Mouse (Mus musculus) bone marrow, adult 2 months (tissue): ENCODE data around the gene Oprd1. TPM values are rescaled to one million over a fixed set of nuclear protein-coding genes. Genes with fewer than 3 reads are reported as not detected.
A peak's percentile ranks its signal among the peaks of the same experiment; 100 is the strongest.

Source experiments
- H3K27ac ChIP-seq: fragments of 200-500 bp; 2 replicates; pipeline ENCODE4 v1.5.1; 2012; ENCODE audit warnings: low read depth, mild to moderate bottlenecking, control low read depth, inconsistent platforms, low read length; ENCODE audit not compliant: control insufficient read depth, poor library complexity, insufficient read depth
- H3K4me1 ChIP-seq: fragments of 200-500 bp; 2 replicates; pipeline ENCODE4 v1.6.1; 2011; ENCODE audit warnings: low read length; ENCODE audit not compliant: control insufficient read depth, insufficient read depth
- H3K4me3 ChIP-seq: fragments of 200-500 bp; replicated peaks from 2 replicates; pipeline ENCODE3; 2011; ENCODE audit warnings: mild to moderate bottlenecking, low read depth, low read length, control low read depth; ENCODE audit not compliant: control insufficient read depth
- CTCF ChIP-seq: fragments of 200-500 bp; IDR thresholded peaks from 2 replicates; pipeline ENCODE4 v1.5.1; 2011; ENCODE audit warnings: low read length, control low read depth; ENCODE audit not compliant: control insufficient read depth, insufficient read depth
- POLR2A ChIP-seq: fragments of 200-500 bp; IDR thresholded peaks from 2 replicates; pipeline ENCODE4 v1.6.1; 2011; ENCODE audit warnings: low read depth, mild to moderate bottlenecking, control low read depth, low read length, borderline replicate concordance; ENCODE audit not compliant: control insufficient read depth
- WGBS: fragments of 180-500 bp; shearing (Covaris S2); methylation state at CpG from one replicate; pipeline ENCODE4 v1.1.7; 2018; 5-methylcytosine and 5-hydroxymethylcytosine counted together
- polyA plus RNA-seq: library from polyadenylated mRNA; stranded (reverse); fragments of >200 nt; gene quantifications from 2 replicates; pipeline ENCODE4 v1.2.4, GENCODE M21; 2011; ENCODE audit warnings: low replicate concordance; ENCODE audit not compliant: missing spikeins, insufficient read depth, insufficient read length

Gene Oprd1
- polyA plus RNA-seq, 1 experiment, result not detected

- 60% methylated on average over 1 of the region's 1 CpGs for whole genome bisulfite sequencing
- H3K27ac ChIP-seq, result no peak overlapping the region
- no peak overlapping the region for H3K4me3 ChIP-seq
- no peaks in the 10 kb centered on the region for H3K4me1 ChIP-seq
- no peak for TF ChIP-seq CTCF
- TF ChIP-seq POLR2A, result no peak
Observed at GRCm38 (mm10) chr4:132151673-132152072, 7.4 kb upstream of the Oprd1 start.

DNA sequence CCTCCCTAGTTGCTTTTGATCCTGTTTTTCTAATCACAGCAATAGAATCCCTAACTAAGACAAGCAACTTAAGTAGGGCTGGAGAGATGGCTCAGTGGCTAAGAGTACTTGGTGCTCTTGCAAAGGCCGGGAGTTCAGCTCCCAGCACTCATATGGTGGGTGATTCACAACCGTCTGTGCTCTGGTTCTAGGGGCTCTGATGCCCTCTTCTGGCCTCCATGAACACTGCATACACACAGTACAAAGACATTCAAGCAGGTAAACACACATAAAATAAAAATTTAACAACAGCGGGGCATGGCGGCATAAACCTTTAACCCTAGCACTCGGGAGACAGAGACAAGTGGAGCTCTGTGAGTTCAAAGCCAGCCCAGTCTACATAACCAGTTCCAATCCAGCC, 1.9 kb upstream of the Oprd1 start:
- 67% methylated on average over 5 of the region's 5 CpGs for WGBS

DNA sequence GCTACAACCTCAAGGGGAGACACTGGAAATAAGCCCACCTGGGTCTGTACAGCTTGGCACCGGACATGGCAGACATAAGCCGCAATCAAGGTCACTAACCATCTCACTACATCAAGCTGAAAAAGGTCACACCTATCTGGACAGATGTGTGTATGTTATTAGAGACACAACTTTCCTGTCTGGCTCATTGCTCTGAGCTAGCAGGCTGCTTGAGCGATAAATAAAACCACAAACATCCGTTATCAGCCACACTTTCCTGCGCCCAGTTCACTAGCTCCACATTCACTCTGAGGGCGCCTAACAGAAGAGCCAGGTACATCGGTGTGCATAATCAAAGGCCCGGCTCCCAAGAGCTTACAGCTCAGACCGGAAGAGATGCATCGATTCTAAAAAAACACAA, 806 bp upstream of the Oprd1 start:
- TF ChIP-seq CTCF, result no peak
- no peak for TF ChIP-seq POLR2A
- H3K4me1 ChIP-seq, result no peaks in the 10 kb centered on the region
- H3K4me3 ChIP-seq, result no peak overlapping the region
- no peak overlapping the region for H3K27ac ChIP-seq
- WGBS, result 7% methylated on average over 10 of the region's 10 CpGs

More for the DNA sequence above, 1.9 kb upstream of the Oprd1 start:
- H3K27ac ChIP-seq, result no peak overlapping the region
- TF ChIP-seq POLR2A, result no peak
- peak; percentile 19; the same call in 1 of the 2 replicates for TF ChIP-seq CTCF
- H3K4me1 ChIP-seq, result no peaks in the 10 kb centered on the region
- no peak overlapping the region for H3K4me3 ChIP-seq

- Histone ChIP-seq H3K4me3 (no peak overlapping the region), H3K4me1 (no peaks in the 10 kb centered on the region), H3K27ac (no peak overlapping the region)
- WGBS, result 77% methylated on average over 2 of the region's 2 CpGs
- TF ChIP-seq CTCF, result no peak
- TF ChIP-seq POLR2A, result no peak
Observed at GRCm38 (mm10) chr4:132138640-132139039, 5.6 kb downstream of the Oprd1 start.

- H3K27ac ChIP-seq, result no peak overlapping the region
- H3K4me1 ChIP-seq, result no peaks in the 10 kb centered on the region
- 78% methylated on average over 7 of the region's 7 CpGs for WGBS
- H3K4me3 ChIP-seq, result no peak overlapping the region
- no peak for TF ChIP-seq POLR2A
- TF ChIP-seq CTCF, result no peak
Observed at GRCm38 (mm10) chr4:132137013-132137412, 7.3 kb downstream of the Oprd1 start.

GRCm38 (mm10) chr4:132133920-132134319, 10.4 kb downstream of the Oprd1 start:
- Histone ChIP-seq H3K4me1 (no peaks in the 10 kb centered on the region), H3K27ac (no peak overlapping the region), H3K4me3 (no peak overlapping the region)
- 62% methylated on average over 16 of the region's 16 CpGs for WGBS
- TF ChIP-seq POLR2A (no peak), CTCF (no peak)

DNA sequence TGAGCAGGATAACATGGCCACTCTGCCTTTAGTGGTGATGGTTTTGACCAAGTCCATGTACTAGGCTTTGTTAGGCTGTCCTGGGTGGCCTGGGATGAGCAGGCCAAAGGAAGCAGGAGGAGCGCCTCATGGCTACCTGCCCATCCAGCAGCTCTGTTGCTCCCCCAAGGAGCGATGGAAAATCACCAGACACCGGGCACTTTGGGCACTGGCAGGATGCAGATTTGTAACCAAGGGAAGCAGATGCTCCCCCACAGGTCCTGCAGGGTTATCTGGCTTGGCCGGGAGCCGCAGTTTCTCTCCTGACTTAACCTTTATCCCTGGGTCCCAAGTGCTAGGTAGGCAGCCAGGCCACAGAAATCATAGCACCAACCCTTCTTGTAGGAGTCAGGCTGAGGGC, 10.9 kb downstream of the Oprd1 start:
- Histone ChIP-seq H3K4me1 (no peaks in the 10 kb centered on the region), H3K27ac (no peak overlapping the region), H3K4me3 (no peak overlapping the region)
- no peak for TF ChIP-seq POLR2A
- no peak for TF ChIP-seq CTCF
- WGBS, result 88% methylated on average over 5 of the region's 5 CpGs

- H3K27ac ChIP-seq, result no peak overlapping the region
- TF ChIP-seq CTCF (no peak), POLR2A (no peak)
- H3K4me3 ChIP-seq, result no peak overlapping the region
- H3K4me1 ChIP-seq, result no peaks in the 10 kb centered on the region
- 86% methylated on average over 7 of the region's 7 CpGs for WGBS
Observed at GRCm38 (mm10) chr4:132132297-132132696, 12.0 kb downstream of the Oprd1 start.

DNA sequence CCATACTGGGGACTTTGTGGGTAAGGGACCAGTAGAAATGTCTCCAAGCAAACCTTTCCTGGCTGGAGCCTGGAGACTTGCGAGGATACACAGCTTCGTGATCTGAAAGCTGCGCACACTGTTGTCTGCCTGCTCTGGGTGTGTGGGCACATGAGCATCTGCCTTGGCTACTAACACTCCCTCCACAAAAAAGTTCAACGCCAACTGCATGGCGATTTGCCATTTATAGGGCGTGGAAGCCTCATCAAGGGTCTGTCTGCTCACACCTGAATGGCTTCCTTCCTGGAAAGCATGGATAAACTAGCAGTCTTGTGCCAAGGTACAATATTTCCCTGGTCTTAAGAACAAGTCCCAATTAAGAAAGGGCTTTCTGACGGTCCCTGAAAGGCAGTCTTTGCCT, 12.5 kb downstream of the Oprd1 start:
- 83% methylated on average over 7 of the region's 7 CpGs for WGBS
- H3K27ac ChIP-seq, result no peak overlapping the region
- H3K4me1 ChIP-seq, result no peaks in the 10 kb centered on the region
- no peak overlapping the region for H3K4me3 ChIP-seq
- TF ChIP-seq POLR2A (no peak), CTCF (no peak)
